Mouse (Mus musculus): ENCODE measurements around the gene Gm8127.
"Not testable (repeated sequence)": the region's sequence is repeated elsewhere in the genome, so short reads cannot be mapped to it uniquely, and the experiment has no call there.

Gm8127 gene

GRCm38 (mm10) chr14:43293503-43293902 is at the start of gene Gm8127:
Gene Gm8127, minus strand, starts transcription at chr14:43293832.
- DNase-seq (ENCODE audit: low spot score), result not testable (repeated sequence)

GRCm38 (mm10) chr14:43337646-43338045 is 44.0 kb upstream of the Gm8127 start:
- DNase-seq (ENCODE audit: low spot score), result not testable (repeated sequence)

- DNase-seq (ENCODE audit: low spot score), result not testable (repeated sequence)
Measured at GRCm38 (mm10) chr14:43331362-43331880, 37.8 kb upstream of the Gm8127 start.

DNA sequence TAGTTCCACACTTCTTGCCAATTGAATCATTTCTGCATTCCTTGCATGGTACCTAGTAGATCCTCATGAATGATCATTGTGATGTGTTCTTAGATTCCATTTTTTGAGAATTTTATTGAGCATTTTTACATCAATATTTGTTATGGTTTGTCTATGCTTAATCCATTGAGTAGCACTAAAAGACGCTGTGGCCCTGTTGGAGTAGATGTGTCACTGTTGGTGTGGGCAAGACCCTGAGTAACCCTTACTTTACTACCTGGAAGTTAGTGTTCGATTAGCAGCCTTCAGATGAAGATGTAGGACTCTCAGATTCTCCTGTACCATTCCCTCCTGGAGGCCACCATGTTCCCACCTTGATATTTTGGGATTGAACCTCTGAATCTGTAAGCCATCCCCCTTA is 35.0 kb upstream of the Gm8127 start:
- DNase-seq (ENCODE audit: low spot score), result not testable (repeated sequence)

- not testable (repeated sequence) for DNase-seq (ENCODE audit: low spot score)
Measured at GRCm38 (mm10) chr14:43319516-43319915, 25.9 kb upstream of the Gm8127 start.

DNA sequence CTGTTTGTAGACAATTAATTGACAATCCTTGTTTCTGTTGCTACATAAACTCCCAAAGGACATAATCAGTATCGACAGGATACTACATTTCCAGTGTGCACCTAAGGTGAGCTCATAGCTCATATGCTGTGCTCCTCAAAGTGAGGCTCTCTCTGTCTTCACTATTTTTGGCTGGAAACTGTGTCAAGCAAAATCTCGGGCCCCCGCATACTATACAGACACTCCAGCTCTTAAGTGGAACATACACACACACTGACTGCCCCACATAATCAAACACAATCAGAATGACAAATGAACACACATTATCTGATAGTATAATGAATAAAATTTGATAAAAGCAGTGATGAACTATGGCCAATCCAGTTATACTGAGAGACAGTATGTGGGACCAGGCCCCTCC is 15.0 kb downstream of the Gm8127 start:
- DNase-seq (ENCODE audit: low spot score), result not testable (repeated sequence)

GRCm38 (mm10) chr14:43278146-43278545 is 15.5 kb downstream of the Gm8127 start:
- not testable (repeated sequence) for DNase-seq (ENCODE audit: low spot score)

- not testable (repeated sequence) for DNase-seq (ENCODE audit: low spot score)
Measured at GRCm38 (mm10) chr14:43277468-43277867, 16.2 kb downstream of the Gm8127 start.

GRCm38 (mm10) chr14:43275752-43276151 is 17.9 kb downstream of the Gm8127 start:
- not testable (repeated sequence) for DNase-seq (ENCODE audit: low spot score)

GRCm38 (mm10) chr14:43274986-43275511 is 18.6 kb downstream of the Gm8127 start, which contains the start of gene Gm9732:
Gene Gm9732, plus strand, starts transcription at chr14:43275036.
- not testable (repeated sequence) for DNase-seq (ENCODE audit: low spot score)

- not testable (repeated sequence) for DNase-seq (ENCODE audit: low spot score)
Measured at GRCm38 (mm10) chr14:43273161-43273560, 20.5 kb downstream of the Gm8127 start.

- not testable (repeated sequence) for DNase-seq (ENCODE audit: low spot score)
Measured at GRCm38 (mm10) chr14:43269211-43269610, 24.4 kb downstream of the Gm8127 start.

GRCm38 (mm10) chr14:43268521-43269084 is 25.0 kb downstream of the Gm8127 start:
- not testable (repeated sequence) for DNase-seq (ENCODE audit: low spot score)

DNA sequence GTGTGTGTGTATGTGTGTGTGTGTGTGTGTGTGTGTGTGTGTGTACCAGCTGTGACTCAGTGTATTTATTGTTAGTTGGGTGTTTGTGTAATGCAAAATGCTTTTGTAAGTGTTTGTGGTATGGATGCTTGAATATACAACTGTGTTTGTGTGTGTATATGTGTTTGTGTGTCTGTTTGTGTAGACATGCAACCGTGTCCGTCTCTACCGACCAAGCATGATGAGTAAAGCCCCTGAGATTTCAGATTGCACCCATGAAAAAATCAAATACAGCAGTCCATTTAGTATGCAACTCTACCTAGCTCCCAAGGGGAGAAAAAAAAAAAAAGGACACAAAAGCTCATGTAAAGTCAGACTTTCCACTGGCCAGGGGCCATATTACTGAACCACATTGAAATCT is 30.2 kb downstream of the Gm8127 start:
- not testable (repeated sequence) for DNase-seq (ENCODE audit: low spot score)

GRCm38 (mm10) chr14:43258349-43258748 is 35.3 kb downstream of the Gm8127 start, which contains the start of gene Gm8126:
Gene Gm8126, plus strand, starts transcription at chr14:43258649.
- DNase-seq (ENCODE audit: low spot score), result not testable (repeated sequence)

GRCm38 (mm10) chr14:43256511-43256910 is 37.1 kb downstream of the Gm8127 start:
- not testable (repeated sequence) for DNase-seq (ENCODE audit: low spot score)

- not testable (repeated sequence) for DNase-seq (ENCODE audit: low spot score)
Measured at GRCm38 (mm10) chr14:43250549-43251253, 42.9 kb downstream of the Gm8127 start.

DNA sequence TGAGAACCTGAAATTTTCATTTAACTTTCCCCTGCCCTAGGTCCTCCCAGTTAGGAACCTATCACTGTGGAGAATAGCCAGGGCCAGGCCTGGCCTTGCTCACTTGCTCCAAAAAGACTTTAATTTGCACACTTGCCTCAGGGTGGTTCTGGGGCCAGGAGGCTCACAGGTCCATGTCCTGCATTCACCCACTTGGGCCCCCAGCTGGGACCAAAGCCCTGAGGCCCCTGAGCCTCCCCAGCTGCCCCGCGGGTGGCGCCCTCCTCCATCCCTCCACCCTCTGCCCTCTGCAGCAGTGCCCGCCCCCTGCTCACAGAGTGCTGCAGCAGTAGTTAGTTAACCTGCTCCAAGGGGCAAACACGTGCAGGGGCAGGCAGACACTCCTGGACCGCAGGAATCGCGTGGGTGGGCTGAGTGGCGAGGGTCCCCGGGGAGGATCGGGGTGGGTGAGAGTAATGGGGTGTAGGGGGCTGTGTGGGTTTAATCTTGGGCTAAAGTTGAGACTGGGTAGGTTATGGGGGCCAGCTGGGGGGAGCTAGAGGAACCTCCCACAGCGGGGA is 43.9 kb downstream of the Gm8127 start:
- not testable (repeated sequence) for DNase-seq (ENCODE audit: low spot score)
